Mouse (Mus musculus): ENCODE measurements around the gene Nob1. TPM values are rescaled to one million over a fixed set of nuclear protein-coding genes. Genes with fewer than 3 reads are reported as not detected.

Nob1 gene
- polyA plus RNA-seq (2015; fragmentation: Nextera tagmentation; extraction: Ambion mirVana): 79.6 and 85.8 TPM in 2 replicates

DNA sequence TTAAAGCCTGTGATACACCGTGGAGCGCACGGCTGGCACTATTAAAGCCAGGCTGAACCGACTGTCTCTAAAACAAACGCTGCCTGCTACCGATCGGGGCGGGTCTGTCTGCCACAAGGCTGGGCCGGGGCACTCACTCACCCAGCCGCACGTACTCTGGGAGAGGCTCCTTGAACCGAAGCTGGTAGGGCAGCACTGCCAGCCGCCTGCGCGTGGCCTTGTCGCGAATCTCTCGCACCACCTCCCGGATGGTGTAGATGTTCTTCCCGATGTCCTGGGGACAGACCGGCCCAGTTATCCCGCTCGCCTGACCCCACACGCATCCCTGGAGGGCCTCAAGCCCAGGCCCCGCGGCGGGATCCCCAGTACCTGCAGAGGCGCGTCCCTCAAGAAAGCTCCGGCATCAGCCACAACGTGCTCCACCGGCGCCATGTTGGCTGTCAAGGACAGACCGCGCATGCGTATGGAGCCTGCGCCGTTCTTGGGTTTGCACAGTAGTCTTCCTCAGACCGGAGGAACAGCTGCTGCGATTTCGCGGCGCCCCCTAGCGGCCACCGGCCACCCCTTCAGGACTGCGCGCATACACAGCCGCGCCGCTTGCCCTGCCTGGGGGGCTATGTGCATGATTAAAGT is at the start of gene Nob1:
TSS of gene Nob1 (minus strand) at position 455 of the 633 bp plus-strand sequence.
- peak within 1 kb of the TSS; percentile 63 for H3K4me3 ChIP-seq
- peaks cover 21% of the 10 kb centered on the region for H3K4me1 ChIP-seq
- ATAC-seq (replicated peaks): peak; percentile 100
- H3K9ac ChIP-seq (replicated peaks): peak within 1 kb of the TSS; percentile 73
- H3K4me2 ChIP-seq (replicated peaks): peak within 1 kb of the TSS; percentile 57
- under 1% methylated on average over 50 of the region's 50 CpGs for WGBS
- H3K36me3 ChIP-seq: peaks cover 20% of the 10 kb centered on the region
- H3K27ac ChIP-seq (replicated peaks): peak within 1 kb of the TSS; percentile 58
- H3K9me3 ChIP-seq: no peaks in the 10 kb centered on the region
- no peaks in the 10 kb centered on the region for H3K27me3 ChIP-seq

DNA sequence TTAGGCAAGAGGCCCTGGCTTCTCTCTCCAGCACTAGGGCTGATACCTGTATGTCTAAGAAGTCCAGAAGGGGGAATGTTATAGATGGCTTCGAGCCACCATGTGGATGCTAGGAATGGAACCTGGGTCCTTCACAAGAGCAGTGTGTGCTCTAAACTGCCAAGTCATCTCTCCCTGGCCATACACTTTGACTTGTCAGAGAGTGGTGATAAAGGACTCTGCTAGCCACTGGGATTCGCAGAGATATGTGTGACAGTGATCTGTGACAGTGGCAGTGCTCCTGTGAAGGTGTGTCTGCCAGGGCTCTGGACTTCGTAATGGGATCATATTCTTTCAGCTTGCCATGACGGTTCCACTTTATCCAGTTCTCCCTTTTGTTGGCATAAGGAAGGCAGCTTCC is 48.5 kb upstream of the Nob1 start:
- H3K4me2 ChIP-seq (replicated peaks): no peak overlapping the region
- no peak for ATAC-seq (replicated peaks)
- no peak overlapping the region for H3K27ac ChIP-seq (replicated peaks)
- H3K4me1 ChIP-seq: no peaks in the 10 kb centered on the region
- H3K27me3 ChIP-seq: no peaks in the 10 kb centered on the region
- no peak overlapping the region for H3K9ac ChIP-seq (replicated peaks)
- WGBS: 96% methylated on average over 4 of the region's 4 CpGs
- H3K9me3 ChIP-seq: no peaks in the 10 kb centered on the region
- no peak overlapping the region for H3K4me3 ChIP-seq
- 0 out of 2 replicates have a peak, but pooled peaks cover 4% of the 10 kb centered on the region for H3K36me3 ChIP-seq

DNA sequence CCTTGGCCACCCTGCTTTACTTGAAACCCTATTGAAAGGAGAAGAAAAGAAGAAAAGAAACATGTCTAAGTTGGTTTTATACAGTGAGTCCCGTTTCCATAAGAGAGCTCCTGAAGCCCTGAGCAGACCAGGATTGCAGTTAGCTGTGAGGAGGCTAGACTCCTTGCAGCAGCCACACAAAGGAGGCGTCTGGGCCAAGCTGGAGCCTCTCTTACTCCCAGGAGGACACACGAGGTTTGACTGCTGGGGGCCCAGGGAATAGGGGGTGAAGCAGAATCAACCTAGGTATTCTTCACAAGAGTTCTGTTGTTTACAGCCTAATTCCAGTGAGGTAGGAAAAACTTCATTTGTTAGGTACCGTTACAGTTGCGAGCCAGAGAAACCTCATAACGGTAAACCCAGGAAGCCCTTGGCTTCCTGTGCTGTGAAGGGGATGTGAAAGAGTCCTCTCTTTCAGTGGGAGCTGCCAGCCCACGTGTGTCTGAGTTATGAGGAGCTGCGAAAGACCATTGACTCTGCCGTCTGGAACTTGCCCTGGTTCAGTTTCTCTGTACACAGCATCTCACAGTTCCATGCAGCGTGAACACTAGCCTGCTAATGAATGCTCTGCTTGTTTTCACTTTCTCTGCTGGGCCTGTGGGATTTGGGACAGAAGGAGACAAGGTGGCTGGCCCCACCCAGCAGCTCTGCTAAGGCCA is 47.7 kb upstream of the Nob1 start:
- Histone ChIP-seq H3K4me2 (replicated peaks) (no peak overlapping the region), H3K27ac (replicated peaks) (no peak overlapping the region), H3K36me3 (0 out of 2 replicates have a peak, but pooled peaks cover 4% of the 10 kb centered on the region), H3K4me1 (no peaks in the 10 kb centered on the region), H3K9me3 (no peaks in the 10 kb centered on the region), H3K9ac (replicated peaks) (no peak overlapping the region), H3K27me3 (no peaks in the 10 kb centered on the region), H3K4me3 (no peak overlapping the region)
- 68% methylated on average over 10 of the region's 10 CpGs for WGBS
- ATAC-seq (replicated peaks): no peak

- no peak overlapping the region for H3K4me3 ChIP-seq
- no peak for ATAC-seq (replicated peaks)
- H3K27me3 ChIP-seq: no peaks in the 10 kb centered on the region
- peaks cover 10% of the 10 kb centered on the region; the same call in 1 of the 2 replicates for H3K36me3 ChIP-seq
- H3K4me1 ChIP-seq: no peaks in the 10 kb centered on the region
- no peak overlapping the region for H3K9ac ChIP-seq (replicated peaks)
- H3K27ac ChIP-seq (replicated peaks): no peak overlapping the region
- no peaks in the 10 kb centered on the region for H3K9me3 ChIP-seq
- H3K4me2 ChIP-seq (replicated peaks): no peak overlapping the region
- 78% methylated on average over 5 of the region's 5 CpGs for WGBS
These were observed 45.5 kb upstream of the Nob1 start for GRCm38 (mm10) chr8:107470302-107470701.

DNA sequence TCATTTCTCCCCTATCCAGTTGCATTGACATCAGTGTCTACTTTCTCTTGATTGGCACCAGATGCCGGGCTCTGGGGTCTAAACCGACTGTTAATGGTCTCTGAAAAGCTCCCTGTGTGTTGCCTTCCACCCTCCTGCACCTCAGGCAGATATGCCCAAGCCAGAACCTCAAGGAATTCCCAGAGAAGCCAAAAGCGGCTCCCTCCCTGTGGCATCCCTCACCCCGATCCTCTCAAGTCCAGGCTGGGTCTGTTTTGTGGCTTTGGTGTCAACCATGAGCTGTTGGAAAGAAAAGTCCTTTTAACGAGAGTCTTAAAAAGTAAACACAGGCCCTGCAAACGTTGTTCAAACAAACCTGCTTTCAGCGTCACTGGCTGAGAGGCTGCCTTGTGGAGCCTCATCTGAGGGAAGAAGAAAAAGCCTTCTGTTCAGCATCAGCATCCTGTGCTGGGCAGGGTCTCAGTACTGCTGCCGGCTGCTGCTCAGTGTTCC is 44.0 kb upstream of the Nob1 start:
- no peak overlapping the region for H3K9ac ChIP-seq (replicated peaks)
- no peak overlapping the region for H3K27ac ChIP-seq (replicated peaks)
- H3K9me3 ChIP-seq: no peaks in the 10 kb centered on the region
- no peaks in the 10 kb centered on the region for H3K4me1 ChIP-seq
- H3K4me2 ChIP-seq (replicated peaks): no peak overlapping the region
- H3K36me3 ChIP-seq: peaks cover 10% of the 10 kb centered on the region; the same call in 1 of the 2 replicates
- WGBS: 54% methylated on average over 8 of the region's 8 CpGs
- ATAC-seq (replicated peaks): no peak
- no peak overlapping the region for H3K4me3 ChIP-seq
- H3K27me3 ChIP-seq: no peaks in the 10 kb centered on the region

DNA sequence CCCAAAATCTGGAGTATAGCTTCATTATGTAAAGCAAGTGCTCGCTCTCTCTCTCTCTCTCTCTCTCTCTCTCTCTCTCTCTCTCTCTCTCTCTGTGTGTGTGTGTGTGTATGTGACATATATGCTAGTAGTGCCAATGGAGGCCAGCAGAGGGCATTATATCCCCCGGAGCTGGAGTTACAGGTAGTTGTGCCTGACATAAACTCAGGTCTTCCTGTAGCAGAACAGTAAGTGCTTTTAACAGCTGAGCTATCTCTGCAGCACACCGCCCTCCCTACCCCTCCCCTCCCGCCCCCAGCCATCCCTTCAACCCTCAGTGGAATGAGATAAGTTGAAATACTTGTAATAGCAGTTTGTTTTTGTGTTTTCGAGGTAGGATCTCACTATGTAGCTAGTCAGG is 41.8 kb upstream of the Nob1 start:
- Histone ChIP-seq H3K9ac (replicated peaks) (no peak overlapping the region), H3K4me1 (no peaks in the 10 kb centered on the region), H3K4me2 (replicated peaks) (no peak overlapping the region), H3K9me3 (no peaks in the 10 kb centered on the region), H3K27ac (replicated peaks) (no peak overlapping the region), H3K36me3 (peaks cover 23% of the 10 kb centered on the region), H3K27me3 (no peaks in the 10 kb centered on the region), H3K4me3 (no peak overlapping the region)
- no peak for ATAC-seq (replicated peaks)
- 85% methylated on average over 5 of the region's 5 CpGs for WGBS

GRCm38 (mm10) chr8:107465332-107465990 is 40.6 kb upstream of the Nob1 start:
- Histone ChIP-seq H3K36me3 (peaks cover 34% of the 10 kb centered on the region), H3K4me3 (no peak overlapping the region), H3K4me1 (no peaks in the 10 kb centered on the region), H3K27me3 (no peaks in the 10 kb centered on the region), H3K9me3 (no peaks in the 10 kb centered on the region), H3K27ac (replicated peaks) (no peak overlapping the region), H3K9ac (replicated peaks) (no peak overlapping the region), H3K4me2 (replicated peaks) (no peak overlapping the region)
- ATAC-seq (replicated peaks): no peak
- 63% methylated on average over 3 of the region's 3 CpGs for WGBS

GRCm38 (mm10) chr8:107462423-107462822 is 37.6 kb upstream of the Nob1 start:
- no peak overlapping the region for H3K9ac ChIP-seq (replicated peaks)

DNA sequence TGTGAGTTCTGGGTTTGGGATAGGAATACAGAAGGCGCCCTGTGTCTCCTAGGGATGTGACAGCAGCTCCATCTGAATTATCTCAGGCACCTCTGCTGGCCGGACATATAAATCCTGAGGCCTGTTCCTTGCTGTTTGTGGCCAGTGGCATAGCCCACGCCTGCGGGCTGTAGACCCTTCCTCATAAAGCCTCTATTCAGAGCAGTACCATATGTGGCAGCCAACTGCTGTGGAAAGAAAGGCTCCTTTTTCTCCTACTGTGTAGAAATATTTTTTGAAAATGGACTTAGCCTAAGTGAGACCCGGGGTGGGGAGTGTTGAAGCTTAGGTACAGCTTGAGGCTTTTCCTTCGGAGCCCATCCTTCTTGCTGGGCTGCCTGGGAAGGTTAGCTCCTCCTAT is 33.4 kb upstream of the Nob1 start:
- H3K9ac ChIP-seq (replicated peaks): no peak overlapping the region
- no peaks in the 10 kb centered on the region for H3K9me3 ChIP-seq
- WGBS: 88% methylated on average over 6 of the region's 6 CpGs

More at GRCm38 (mm10) chr8:107462423-107462822, 37.6 kb upstream of the Nob1 start:
- H3K4me3 ChIP-seq: no peak overlapping the region
- ATAC-seq (replicated peaks): no peak
- H3K4me1 ChIP-seq: no peaks in the 10 kb centered on the region
- no peaks in the 10 kb centered on the region for H3K9me3 ChIP-seq
- 95% methylated on average over 5 of the region's 5 CpGs for whole genome bisulfite sequencing
- H3K36me3 ChIP-seq: peaks cover 50% of the 10 kb centered on the region
- no peaks in the 10 kb centered on the region for H3K27me3 ChIP-seq
- H3K27ac ChIP-seq (replicated peaks): no peak overlapping the region
- H3K4me2 ChIP-seq (replicated peaks): no peak overlapping the region

DNA sequence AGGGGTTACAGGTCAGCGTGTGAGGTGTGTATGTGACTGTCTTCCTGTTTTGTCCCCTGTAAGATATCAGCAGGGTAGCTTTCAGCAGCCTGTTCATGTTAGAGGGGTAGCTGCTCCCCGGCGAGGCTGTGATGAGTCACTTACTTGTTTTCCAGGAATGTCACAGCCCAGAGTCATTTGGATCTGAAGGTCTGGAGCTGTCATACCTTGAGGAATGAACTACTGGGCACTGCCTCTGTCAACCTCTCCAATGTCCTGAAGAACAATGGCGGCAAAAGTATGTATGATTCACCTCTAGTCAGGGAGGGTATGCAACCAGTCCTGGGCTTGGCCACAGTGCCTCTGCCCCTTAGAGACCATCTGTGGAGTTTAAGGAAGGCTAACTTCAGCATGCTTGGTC is 32.9 kb upstream of the Nob1 start:
- H3K9me3 ChIP-seq: no peaks in the 10 kb centered on the region
- H3K27ac ChIP-seq (replicated peaks): no peak overlapping the region
- H3K27me3 ChIP-seq: no peaks in the 10 kb centered on the region
- no peak overlapping the region for H3K4me3 ChIP-seq
- H3K36me3 ChIP-seq: peaks cover 30% of the 10 kb centered on the region
- no peaks in the 10 kb centered on the region for H3K4me1 ChIP-seq
- WGBS: 93% methylated on average over 4 of the region's 4 CpGs
- no peak overlapping the region for H3K4me2 ChIP-seq (replicated peaks)
- H3K9ac ChIP-seq (replicated peaks): no peak overlapping the region
- ATAC-seq (replicated peaks): no peak

More for the DNA sequence above, 33.4 kb upstream of the Nob1 start:
- H3K36me3 ChIP-seq: peaks cover 35% of the 10 kb centered on the region
- no peak for ATAC-seq (replicated peaks)
- H3K4me2 ChIP-seq (replicated peaks): no peak overlapping the region
- H3K27me3 ChIP-seq: no peaks in the 10 kb centered on the region
- no peak overlapping the region for H3K4me3 ChIP-seq
- no peak overlapping the region for H3K27ac ChIP-seq (replicated peaks)
- H3K4me1 ChIP-seq: no peaks in the 10 kb centered on the region

- Histone ChIP-seq H3K36me3 (peaks cover 13% of the 10 kb centered on the region), H3K4me1 (no peaks in the 10 kb centered on the region), H3K4me3 (no peak overlapping the region), H3K27ac (replicated peaks) (no peak overlapping the region), H3K4me2 (replicated peaks) (no peak overlapping the region), H3K27me3 (no peaks in the 10 kb centered on the region), H3K9me3 (no peaks in the 10 kb centered on the region), H3K9ac (replicated peaks) (no peak overlapping the region)
- no peak for ATAC-seq (replicated peaks)
- 12% methylated on average over 3 of the region's 3 CpGs for WGBS
These were observed 30.4 kb upstream of the Nob1 start for GRCm38 (mm10) chr8:107455268-107455667.

DNA sequence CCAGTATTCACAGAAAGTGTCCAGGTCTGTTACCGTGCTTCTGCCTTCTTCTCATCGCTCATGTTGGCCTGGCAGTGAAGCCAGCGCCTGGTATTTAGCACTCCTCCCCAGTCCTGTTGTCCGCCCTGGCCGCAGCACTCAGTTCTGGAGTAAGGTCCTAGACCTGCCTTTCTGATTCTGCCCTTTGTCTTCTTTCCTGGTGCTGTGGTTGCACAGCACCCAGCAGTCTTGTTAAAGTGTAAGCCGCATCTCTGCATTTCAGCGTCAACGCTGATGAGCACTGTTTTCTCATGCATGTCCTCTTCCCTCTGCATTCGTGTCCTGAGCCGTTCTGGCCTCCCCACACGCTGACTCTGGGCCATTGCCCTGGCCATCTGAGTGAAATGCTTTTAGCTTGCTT is 28.5 kb upstream of the Nob1 start:
- H3K27ac ChIP-seq (replicated peaks): no peak overlapping the region
- WGBS: 97% methylated on average over 11 of the region's 11 CpGs
- H3K9me3 ChIP-seq: no peaks in the 10 kb centered on the region
- no peak overlapping the region for H3K4me3 ChIP-seq
- ATAC-seq (replicated peaks): no peak
- no peak overlapping the region for H3K4me2 ChIP-seq (replicated peaks)
- peaks cover 7% of the 10 kb centered on the region for H3K36me3 ChIP-seq
- no peak overlapping the region for H3K9ac ChIP-seq (replicated peaks)
- H3K27me3 ChIP-seq: no peaks in the 10 kb centered on the region
- peaks cover 5% of the 10 kb centered on the region; the same call in 1 of the 2 replicates for H3K4me1 ChIP-seq
